Mouse (Mus musculus) gastrocnemius, adult 2 months (tissue): ENCODE data around the gene Gm42417. TPM values are rescaled to one million over a fixed set of nuclear protein-coding genes. Genes with fewer than 3 reads are reported as not detected.

Experiments used
- DNase-seq: peaks from one replicate; pipeline ENCODE4 v3.0.0; 2022
- H3K27ac ChIP-seq: fragments of 200-600 bp; 2 replicates; pipeline ENCODE4 v1.8.1; 2022; ENCODE audit warnings: mild to moderate bottlenecking
- H3K4me3 ChIP-seq: fragments of 200-600 bp; 2 replicates; pipeline ENCODE4 v1.8.1; 2022; ENCODE audit warnings: mild to moderate bottlenecking, moderate library complexity
- CTCF ChIP-seq: fragments of 200-600 bp; IDR thresholded peaks from 2 replicates; pipeline ENCODE4 v1.8.1; 2022; ENCODE audit warnings: antibody characterized with exemption, mild to moderate bottlenecking, moderate library complexity
- intact Hi-C: fragments of 180-260 bp; cut with DNase I; formaldehyde crosslinking; loops from one replicate; pipeline ENCODE4 v1.15.1; 2025
- total RNA-seq, 2 experiments: library from RNA; stranded (reverse); gene quantifications; 2 replicates each; pipeline ENCODE4 v1.2.3; 2021

Gm42417 gene
- total RNA-seq, 2 experiments from 2014 or later, result 819 to 1,877 TPM

GRCm38 (mm10) chr1:36559256-36559655 lies 20.0 kb upstream of the Gm42417 start:
- intact Hi-C loops, result no loop called here
- Histone ChIP-seq H3K4me3 (peak overlapping the region; percentile 91), H3K27ac (peak overlapping the region; percentile 97)
- DNase-seq, result no peak
- TF ChIP-seq CTCF, result no peak

- no peak for TF ChIP-seq CTCF
- peak; percentile 86 for DNase-seq
- peak within 1 kb of the TSS; percentile 97 for H3K27ac ChIP-seq
- H3K4me3 ChIP-seq, result peak within 1 kb of the TSS; percentile 91
- intact Hi-C loops, result no loop called here
These were observed 19.1 kb upstream of the Gm42417 start, which contains the start of gene Sema4c for GRCm38 (mm10) chr1:36558031-36558993. Gene Sema4c (minus strand): TSS chr1:36558349.

GRCm38 (mm10) chr1:36557457-36558011 lies 18.3 kb upstream of the Gm42417 start:
- peak; percentile 92 for DNase-seq
- intact Hi-C loops, result no loop called here
- no peak for TF ChIP-seq CTCF
- H3K27ac ChIP-seq, result peak overlapping the region; percentile 97
- H3K4me3 ChIP-seq, result peak overlapping the region; percentile 91

- peak; percentile 93 for DNase-seq
- intact Hi-C loops, result no loop called here
- Histone ChIP-seq H3K27ac (peak overlapping the region; percentile 97), H3K4me3 (peak overlapping the region; percentile 91)
- peak; percentile 99; the same call in 1 of the 2 replicates for TF ChIP-seq CTCF
These were observed 17.6 kb upstream of the Gm42417 start for GRCm38 (mm10) chr1:36556553-36557456.

- DNase-seq, result no peak
- Histone ChIP-seq H3K4me3 (peak overlapping the region; percentile 91), H3K27ac (peak overlapping the region; percentile 97)
- TF ChIP-seq CTCF, result no peak
- intact Hi-C loops, result no loop called here
These were observed 16.7 kb upstream of the Gm42417 start for GRCm38 (mm10) chr1:36555798-36556395.

- intact Hi-C loops, result no loop called here
- H3K27ac ChIP-seq, result peak overlapping the region; percentile 97
- peak overlapping the region; percentile 91 for H3K4me3 ChIP-seq
- TF ChIP-seq CTCF, result no peak
- no peak for DNase-seq
These were observed 15.6 kb upstream of the Gm42417 start for GRCm38 (mm10) chr1:36554633-36555399.

GRCm38 (mm10) chr1:36552506-36552905 lies 13.3 kb upstream of the Gm42417 start:
- Histone ChIP-seq H3K4me3 (no peak overlapping the region), H3K27ac (no peak overlapping the region; the same call in 1 of the 2 replicates)
- intact Hi-C loops, result no loop called here
- DNase-seq, result peak; percentile 22
- TF ChIP-seq CTCF, result no peak

- intact Hi-C loops, result no loop called here
- H3K4me3 ChIP-seq, result no peak overlapping the region
- peak; percentile 26 for DNase-seq
- no peak overlapping the region; the same call in 1 of the 2 replicates for H3K27ac ChIP-seq
- no peak for TF ChIP-seq CTCF
These were observed 12.7 kb upstream of the Gm42417 start for GRCm38 (mm10) chr1:36551904-36552303.

- Histone ChIP-seq H3K4me3 (no peak overlapping the region), H3K27ac (peak overlapping the region; percentile 81)
- intact Hi-C loops, result no loop called here
- TF ChIP-seq CTCF, result no peak; the same call in 1 of the 2 replicates
- peak; percentile 22 for DNase-seq
These were observed 11.0 kb upstream of the Gm42417 start for GRCm38 (mm10) chr1:36550075-36550863.

- TF ChIP-seq CTCF, result no peak
- peak; percentile 17 for DNase-seq
- intact Hi-C loops, result loop anchor here (5.0 kb wide), 1 partner anchor 68 kb away; no protein-coding TSS in a partner anchor
These were observed 10.3 kb upstream of the Gm42417 start for GRCm38 (mm10) chr1:36549491-36549890.

More at GRCm38 (mm10) chr1:36549491-36549890, 10.3 kb upstream of the Gm42417 start:
- Histone ChIP-seq H3K4me3 (peak overlapping the region; percentile 13), H3K27ac (peak overlapping the region; percentile 81; the same call in 1 of the 2 replicates)
